Mouse (Mus musculus): ENCODE data around the gene Dnajc15. TPM values are rescaled to one million over a fixed set of nuclear protein-coding genes. Genes with fewer than 3 reads are reported as not detected.

Gene Dnajc15
- polyA plus RNA-seq (2012; ENCODE audit: insufficient read depth, insufficient read length, missing spikeins): 89.3 and 108 TPM in 2 replicates

DNA sequence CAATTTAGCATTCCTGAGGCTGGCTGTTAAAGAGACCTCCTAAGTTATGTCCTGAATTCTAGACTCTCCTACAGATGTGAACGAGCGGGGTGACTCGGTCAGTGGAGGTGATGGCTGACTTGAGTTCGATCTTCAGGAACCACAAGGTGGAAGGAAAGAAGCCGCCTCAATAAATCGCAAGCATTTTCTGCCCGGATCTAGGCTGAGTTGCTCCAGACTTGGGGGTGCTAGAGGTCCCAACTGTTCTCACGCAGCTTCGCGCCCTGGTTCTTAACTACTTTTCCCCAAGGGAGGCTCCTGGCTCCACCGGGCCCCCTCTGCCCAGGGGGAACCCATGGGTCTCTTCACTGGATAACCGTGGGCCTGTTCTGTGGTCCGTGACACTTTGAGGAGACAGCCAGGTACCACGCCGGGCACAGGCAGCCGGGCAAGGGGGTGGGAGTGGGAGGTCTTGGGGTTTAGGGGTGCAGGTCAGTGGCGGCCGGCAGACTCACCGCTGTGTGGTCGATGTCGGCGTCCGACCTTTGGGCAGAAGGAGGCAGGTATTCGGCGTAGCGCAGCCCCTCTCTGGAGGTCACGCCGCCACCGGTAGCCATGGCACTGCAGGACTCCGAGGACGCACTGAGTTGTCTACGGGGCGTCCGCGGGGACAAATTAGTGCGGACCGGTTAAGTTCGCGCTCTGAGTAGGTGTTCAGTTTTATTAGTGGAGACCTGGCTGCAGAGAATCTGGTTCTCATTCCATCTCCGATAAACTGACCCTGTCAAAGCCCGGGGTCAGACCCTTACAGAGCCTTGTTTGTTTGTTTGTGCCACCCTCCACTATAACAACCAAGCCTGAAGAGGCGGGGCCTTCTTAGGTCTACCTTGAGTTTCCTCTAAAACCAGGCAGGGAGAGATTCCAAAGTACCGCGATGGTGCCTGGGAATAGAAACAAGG lies at the start of gene Dnajc15:
TSS of gene Dnajc15 (minus strand) at position 822 of the 938 bp plus-strand sequence.
- Histone ChIP-seq H3K27ac (ENCODE audit: insufficient read depth, low read depth, low read length) (peak within 1 kb of the TSS; percentile 26), H3K4me1 (ENCODE audit: control insufficient read depth, insufficient read depth, low read length) (peaks cover 45% of the 10 kb centered on the region), H3K4me3 (ENCODE audit: insufficient read depth, low read length) (peak within 1 kb of the TSS; percentile 88)
- no peak for TF ChIP-seq CTCF (IDR thresholded peaks at IDR 0.05; ENCODE audit: low read depth, low read length)
- no peak for TF ChIP-seq POLR2A (IDR thresholded peaks at IDR 0.05; ENCODE audit: borderline replicate concordance, low read depth, low read length)

DNA sequence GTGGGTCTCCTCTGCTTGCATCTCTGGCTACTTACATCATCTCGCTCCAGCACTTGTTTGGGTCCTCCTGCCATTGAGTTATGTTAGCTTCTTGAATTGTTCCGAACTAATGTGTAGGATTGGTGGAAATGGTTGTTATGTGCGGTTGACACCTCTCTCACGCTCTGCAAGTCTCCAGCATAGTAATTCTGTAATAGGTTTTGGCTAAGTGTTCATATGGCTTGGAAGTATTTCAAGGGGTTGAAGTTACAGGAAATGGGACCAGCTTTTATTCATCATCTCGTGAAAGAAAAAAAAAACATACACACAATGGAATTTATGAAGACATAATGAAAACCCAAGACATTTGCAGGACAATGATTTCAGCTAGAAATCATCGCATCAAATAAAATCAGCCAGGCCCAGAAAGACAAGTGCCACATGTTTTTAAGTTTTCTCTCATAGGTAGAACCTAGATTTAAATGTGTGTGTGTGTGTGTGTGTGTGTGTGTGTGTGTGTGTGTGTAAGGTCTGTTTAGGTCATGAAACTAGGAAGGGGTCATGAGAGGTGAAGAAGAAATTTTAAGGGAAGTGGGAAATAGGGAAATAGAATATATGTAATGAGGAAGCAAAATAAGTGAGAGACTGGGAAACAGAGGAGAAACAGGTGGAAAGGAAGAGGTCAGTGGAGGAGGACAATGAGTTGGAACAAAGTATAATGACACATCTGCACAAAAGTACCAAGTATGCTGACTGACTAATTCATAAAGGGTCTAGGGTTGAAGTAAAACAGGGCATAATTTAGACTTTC lies 48.3 kb upstream of the Dnajc15 start:
- Histone ChIP-seq H3K4me1 (ENCODE audit: control insufficient read depth, insufficient read depth, low read length) (peaks cover 16% of the 10 kb centered on the region), H3K27ac (ENCODE audit: insufficient read depth, low read depth, low read length) (no peak overlapping the region), H3K4me3 (ENCODE audit: insufficient read depth, low read length) (no peak overlapping the region)
- TF ChIP-seq CTCF (IDR thresholded peaks at IDR 0.05; ENCODE audit: low read depth, low read length) (no peak), POLR2A (IDR thresholded peaks at IDR 0.05; ENCODE audit: borderline replicate concordance, low read depth, low read length) (no peak)

GRCm38 (mm10) chr14:77921641-77922040 lies 46.7 kb upstream of the Dnajc15 start:
- peaks cover 16% of the 10 kb centered on the region for H3K4me1 ChIP-seq (ENCODE audit: control insufficient read depth, insufficient read depth, low read length)
- no peak overlapping the region for H3K27ac ChIP-seq (ENCODE audit: insufficient read depth, low read depth, low read length)
- TF ChIP-seq POLR2A (IDR thresholded peaks at IDR 0.05; ENCODE audit: borderline replicate concordance, low read depth, low read length): no peak
- TF ChIP-seq CTCF (IDR thresholded peaks at IDR 0.05; ENCODE audit: low read depth, low read length): no peak
- no peak overlapping the region for H3K4me3 ChIP-seq (ENCODE audit: insufficient read depth, low read length)

DNA sequence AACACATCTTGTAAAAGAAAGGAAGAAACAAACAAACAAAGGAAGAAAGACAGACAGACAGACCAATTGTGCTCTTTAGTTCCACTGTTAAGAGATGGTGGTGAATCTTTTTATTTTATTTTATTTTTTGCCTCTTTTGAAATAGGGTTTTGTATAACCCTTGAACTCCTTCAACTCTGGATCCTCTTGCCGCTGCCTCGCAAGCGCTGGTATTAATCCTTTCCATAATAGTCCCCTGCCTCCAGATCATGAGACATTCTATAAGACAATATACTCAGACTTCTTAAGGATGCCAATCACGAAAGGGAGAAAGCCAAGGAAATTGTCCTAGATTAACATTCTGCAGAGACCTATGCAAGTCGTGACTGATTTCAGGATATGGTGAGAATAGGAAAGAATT lies 40.9 kb upstream of the Dnajc15 start:
- TF ChIP-seq POLR2A (IDR thresholded peaks at IDR 0.05; ENCODE audit: borderline replicate concordance, low read depth, low read length) (no peak), CTCF (IDR thresholded peaks at IDR 0.05; ENCODE audit: low read depth, low read length) (no peak)
- peaks cover 7% of the 10 kb centered on the region; the same call in 1 of the 2 replicates for H3K4me1 ChIP-seq (ENCODE audit: control insufficient read depth, insufficient read depth, low read length)
- H3K27ac ChIP-seq (ENCODE audit: insufficient read depth, low read depth, low read length): no peak overlapping the region
- H3K4me3 ChIP-seq (ENCODE audit: insufficient read depth, low read length): no peak overlapping the region

DNA sequence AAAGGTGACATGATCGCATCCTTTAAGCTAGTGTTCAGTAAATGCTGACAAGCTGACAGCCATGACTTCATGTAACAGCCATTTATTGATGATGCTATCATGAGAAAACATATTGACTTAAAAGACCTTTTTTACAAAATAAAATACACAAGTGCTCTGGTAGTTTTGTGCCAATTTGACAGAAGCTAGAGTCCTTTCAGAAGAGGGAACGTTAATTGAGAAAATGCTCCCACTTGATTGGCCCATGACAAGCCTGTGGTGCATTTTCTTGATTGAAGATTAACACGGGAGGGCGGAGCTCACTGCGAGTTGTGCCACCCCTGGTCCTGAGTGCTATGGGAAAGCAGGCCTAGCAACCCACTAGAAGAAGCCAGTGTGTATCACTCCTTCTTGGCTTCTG lies 31.7 kb upstream of the Dnajc15 start:
- Histone ChIP-seq H3K4me1 (ENCODE audit: control insufficient read depth, insufficient read depth, low read length) (peaks cover 26% of the 10 kb centered on the region), H3K4me3 (ENCODE audit: insufficient read depth, low read length) (no peak overlapping the region), H3K27ac (ENCODE audit: insufficient read depth, low read depth, low read length) (no peak overlapping the region)
- no peak for TF ChIP-seq POLR2A (IDR thresholded peaks at IDR 0.05; ENCODE audit: borderline replicate concordance, low read depth, low read length)

DNA sequence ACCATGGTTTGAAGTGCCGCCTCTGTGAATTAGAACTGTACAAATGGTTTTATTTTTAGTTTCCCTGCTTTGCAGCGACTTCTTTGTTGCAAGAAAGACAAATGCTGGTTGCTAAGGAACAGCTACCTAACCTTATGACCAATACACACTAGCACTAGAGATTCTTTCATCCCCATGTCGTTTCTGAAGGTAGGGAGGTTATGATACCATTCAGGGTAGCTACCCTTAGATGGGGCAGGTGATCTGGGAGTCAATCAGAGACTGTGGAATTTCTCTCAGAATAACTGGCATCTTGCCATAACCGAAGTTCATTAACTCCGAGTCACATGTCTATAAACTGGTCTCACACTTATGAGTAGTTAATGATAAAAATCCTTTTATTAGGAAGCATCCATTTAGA lies 30.5 kb upstream of the Dnajc15 start:
- Histone ChIP-seq H3K4me3 (ENCODE audit: insufficient read depth, low read length) (no peak overlapping the region), H3K27ac (ENCODE audit: insufficient read depth, low read depth, low read length) (no peak overlapping the region), H3K4me1 (ENCODE audit: control insufficient read depth, insufficient read depth, low read length) (peaks cover 24% of the 10 kb centered on the region)
- TF ChIP-seq POLR2A (IDR thresholded peaks at IDR 0.05; ENCODE audit: borderline replicate concordance, low read depth, low read length): no peak
- TF ChIP-seq CTCF (IDR thresholded peaks at IDR 0.05; ENCODE audit: low read depth, low read length): no peak

GRCm38 (mm10) chr14:77904171-77904762 lies 29.3 kb upstream of the Dnajc15 start, which contains the start of gene Epsti1:
TSS of gene Epsti1 (plus strand) at chr14:77904239.
- H3K27ac ChIP-seq (ENCODE audit: insufficient read depth, low read depth, low read length): peak within 1 kb of the TSS; percentile 84

DNA sequence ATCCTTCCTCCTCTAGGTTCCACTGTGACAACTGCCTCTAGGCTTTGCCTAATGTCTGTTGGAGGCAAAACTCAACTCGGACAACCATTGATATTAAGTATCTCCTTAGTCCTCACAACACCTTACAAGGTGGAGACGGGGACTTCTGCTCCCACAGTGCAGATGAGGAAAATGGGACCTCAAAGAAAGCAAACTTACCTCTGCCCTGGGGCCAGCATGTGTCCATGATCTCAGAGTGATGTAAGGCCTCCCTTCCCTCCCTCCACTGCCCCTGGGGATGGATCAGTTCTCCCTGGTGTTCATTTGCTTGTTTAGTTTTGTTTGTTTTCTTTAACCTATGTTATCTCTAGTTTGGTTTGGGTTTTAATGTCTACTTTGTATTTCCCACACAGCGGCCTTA lies 27.6 kb upstream of the Dnajc15 start:
- Histone ChIP-seq H3K4me3 (ENCODE audit: insufficient read depth, low read length) (no peak overlapping the region), H3K4me1 (ENCODE audit: control insufficient read depth, insufficient read depth, low read length) (peaks cover 18% of the 10 kb centered on the region), H3K27ac (ENCODE audit: insufficient read depth, low read depth, low read length) (no peak overlapping the region)
- TF ChIP-seq POLR2A (IDR thresholded peaks at IDR 0.05; ENCODE audit: borderline replicate concordance, low read depth, low read length) (no peak), CTCF (IDR thresholded peaks at IDR 0.05; ENCODE audit: low read depth, low read length) (no peak)

More at GRCm38 (mm10) chr14:77904171-77904762, 29.3 kb upstream of the Dnajc15 start, which contains the start of gene Epsti1:
- peaks cover 24% of the 10 kb centered on the region for H3K4me1 ChIP-seq (ENCODE audit: control insufficient read depth, insufficient read depth, low read length)
- TF ChIP-seq POLR2A (IDR thresholded peaks at IDR 0.05; ENCODE audit: borderline replicate concordance, low read depth, low read length) (no peak), CTCF (IDR thresholded peaks at IDR 0.05; ENCODE audit: low read depth, low read length) (no peak)
- peak within 1 kb of the TSS; percentile 96 for H3K4me3 ChIP-seq (ENCODE audit: insufficient read depth, low read length)

GRCm38 (mm10) chr14:77895951-77896350 lies 21.0 kb upstream of the Dnajc15 start:
- H3K4me1 ChIP-seq (ENCODE audit: control insufficient read depth, insufficient read depth, low read length): peaks cover 19% of the 10 kb centered on the region
- H3K27ac ChIP-seq (ENCODE audit: insufficient read depth, low read depth, low read length): no peak overlapping the region
- TF ChIP-seq POLR2A (IDR thresholded peaks at IDR 0.05; ENCODE audit: borderline replicate concordance, low read depth, low read length) (no peak), CTCF (IDR thresholded peaks at IDR 0.05; ENCODE audit: low read depth, low read length) (no peak)
- no peak overlapping the region for H3K4me3 ChIP-seq (ENCODE audit: insufficient read depth, low read length)
